Mouse (Mus musculus): ENCODE measurements around the gene N4bp2. TPM values are rescaled to one million over a fixed set of nuclear protein-coding genes. Genes with fewer than 3 reads are reported as not detected.

The N4bp2 gene
- polyA plus RNA-seq, 1 experiment = 2.0 TPM

GRCm38 (mm10) chr5:65866591-65866990, 103.3 kb downstream of the N4bp2 start:
- Histone ChIP-seq H3K27me3 (ENCODE audit: control insufficient read depth, insufficient read depth, insufficient read length) (peaks cover 3% of the 10 kb centered on the region), H3K4me3 (ENCODE audit: insufficient read depth, poor library complexity, severe bottlenecking) (no peak overlapping the region), H3K79me2 (ENCODE audit: control insufficient read depth, insufficient read depth) (no peaks in the 10 kb centered on the region), H3ac (ENCODE audit: control insufficient read depth, insufficient read length, low read depth) (no peak overlapping the region), H3K36me3 (ENCODE audit: control insufficient read depth, insufficient read depth) (no peaks in the 10 kb centered on the region), H3K79me3 (ENCODE audit: low read depth) (no peaks in the 10 kb centered on the region)
- TF ChIP-seq MAX (IDR thresholded peaks at IDR 0.05) = no peak
- TF ChIP-seq USF1 (IDR thresholded peaks at IDR 0.05; ENCODE audit: low read depth) = no peak
- no peak for TF ChIP-seq CEBPB (IDR thresholded peaks at IDR 0.05; ENCODE audit: low read depth)
- TF ChIP-seq CTCF (IDR thresholded peaks at IDR 0.05; ENCODE audit: control insufficient read depth, insufficient read depth, insufficient read length) = no peak
- TF ChIP-seq MYOD1 (IDR thresholded peaks at IDR 0.05; ENCODE audit: control insufficient read depth, insufficient read length, low read depth) = no peak
- no peak for TF ChIP-seq MYOG (IDR thresholded peaks at IDR 0.05; ENCODE audit: control insufficient read depth, extremely low read depth, insufficient read length)
- no peak for TF ChIP-seq FOSL1 (IDR thresholded peaks at IDR 0.05; ENCODE audit: insufficient read depth, low read length, poor library complexity, severe bottlenecking)

GRCm38 (mm10) chr5:65867380-65868116, 104.2 kb downstream of the N4bp2 start:
- H3K36me3 ChIP-seq (ENCODE audit: control insufficient read depth, insufficient read depth) = no peaks in the 10 kb centered on the region
- no peaks in the 10 kb centered on the region for H3K79me3 ChIP-seq (ENCODE audit: low read depth)
- no peak overlapping the region for H3ac ChIP-seq (ENCODE audit: control insufficient read depth, insufficient read length, low read depth)
- TF ChIP-seq MYOD1 (IDR thresholded peaks at IDR 0.05; ENCODE audit: control insufficient read depth, insufficient read length, low read depth) = no peak
- TF ChIP-seq CEBPB (IDR thresholded peaks at IDR 0.05; ENCODE audit: low read depth) = no peak
- TF ChIP-seq MYOG (IDR thresholded peaks at IDR 0.05; ENCODE audit: control insufficient read depth, extremely low read depth, insufficient read length) = no peak
- TF ChIP-seq MAX (IDR thresholded peaks at IDR 0.05) = no peak
- no peak for TF ChIP-seq FOSL1 (IDR thresholded peaks at IDR 0.05; ENCODE audit: insufficient read depth, low read length, poor library complexity, severe bottlenecking)
- no peak for TF ChIP-seq CTCF (IDR thresholded peaks at IDR 0.05; ENCODE audit: control insufficient read depth, insufficient read depth, insufficient read length)
- no peak for TF ChIP-seq USF1 (IDR thresholded peaks at IDR 0.05; ENCODE audit: low read depth)
- no peaks in the 10 kb centered on the region for H3K79me2 ChIP-seq (ENCODE audit: control insufficient read depth, insufficient read depth)
- H3K27me3 ChIP-seq (ENCODE audit: control insufficient read depth, insufficient read depth, insufficient read length) = peaks cover 3% of the 10 kb centered on the region
- H3K4me3 ChIP-seq (ENCODE audit: insufficient read depth, poor library complexity, severe bottlenecking) = no peak overlapping the region

- Histone ChIP-seq H3K79me2 (ENCODE audit: control insufficient read depth, insufficient read depth) (no peaks in the 10 kb centered on the region), H3ac (ENCODE audit: control insufficient read depth, insufficient read length, low read depth) (no peak overlapping the region), H3K79me3 (ENCODE audit: low read depth) (no peaks in the 10 kb centered on the region), H3K27me3 (ENCODE audit: control insufficient read depth, insufficient read depth, insufficient read length) (peaks cover 7% of the 10 kb centered on the region), H3K36me3 (ENCODE audit: control insufficient read depth, insufficient read depth) (no peaks in the 10 kb centered on the region), H3K4me3 (ENCODE audit: insufficient read depth, poor library complexity, severe bottlenecking) (no peak overlapping the region)
- TF ChIP-seq CEBPB (IDR thresholded peaks at IDR 0.05; ENCODE audit: low read depth) (no peak), MYOG (IDR thresholded peaks at IDR 0.05; ENCODE audit: control insufficient read depth, extremely low read depth, insufficient read length) (no peak)
Measured at GRCm38 (mm10) chr5:65868419-65868818, 105.1 kb downstream of the N4bp2 start.

GRCm38 (mm10) chr5:65869660-65870059, 106.3 kb downstream of the N4bp2 start:
- Histone ChIP-seq H3K79me3 (ENCODE audit: low read depth) (no peaks in the 10 kb centered on the region), H3K36me3 (ENCODE audit: control insufficient read depth, insufficient read depth) (no peaks in the 10 kb centered on the region), H3K27me3 (ENCODE audit: control insufficient read depth, insufficient read depth, insufficient read length) (peaks cover 4% of the 10 kb centered on the region), H3K4me3 (ENCODE audit: insufficient read depth, poor library complexity, severe bottlenecking) (no peak overlapping the region), H3ac (ENCODE audit: control insufficient read depth, insufficient read length, low read depth) (no peak overlapping the region), H3K79me2 (ENCODE audit: control insufficient read depth, insufficient read depth) (no peaks in the 10 kb centered on the region)
- no peak for TF ChIP-seq USF1 (IDR thresholded peaks at IDR 0.05; ENCODE audit: low read depth)
- no peak for TF ChIP-seq FOSL1 (IDR thresholded peaks at IDR 0.05; ENCODE audit: insufficient read depth, low read length, poor library complexity, severe bottlenecking)

GRCm38 (mm10) chr5:65871276-65871875, 108.1 kb downstream of the N4bp2 start:
- H3K27me3 ChIP-seq (ENCODE audit: control insufficient read depth, insufficient read depth, insufficient read length) = peaks cover 4% of the 10 kb centered on the region
- no peaks in the 10 kb centered on the region for H3K36me3 ChIP-seq (ENCODE audit: control insufficient read depth, insufficient read depth)
- no peak overlapping the region for H3K4me3 ChIP-seq (ENCODE audit: insufficient read depth, poor library complexity, severe bottlenecking)
- no peak overlapping the region for H3ac ChIP-seq (ENCODE audit: control insufficient read depth, insufficient read length, low read depth)
- no peaks in the 10 kb centered on the region for H3K79me2 ChIP-seq (ENCODE audit: control insufficient read depth, insufficient read depth)
- TF ChIP-seq MYOD1 (IDR thresholded peaks at IDR 0.05; ENCODE audit: control insufficient read depth, insufficient read length, low read depth) (no peak), CEBPB (IDR thresholded peaks at IDR 0.05; ENCODE audit: low read depth) (no peak), FOSL1 (IDR thresholded peaks at IDR 0.05; ENCODE audit: insufficient read depth, low read length, poor library complexity, severe bottlenecking) (no peak), MYOG (IDR thresholded peaks at IDR 0.05; ENCODE audit: control insufficient read depth, extremely low read depth, insufficient read length) (no peak), USF1 (IDR thresholded peaks at IDR 0.05; ENCODE audit: low read depth) (no peak), MAX (IDR thresholded peaks at IDR 0.05) (no peak), CTCF (IDR thresholded peaks at IDR 0.05; ENCODE audit: control insufficient read depth, insufficient read depth, insufficient read length) (no peak)
- H3K79me3 ChIP-seq (ENCODE audit: low read depth) = no peaks in the 10 kb centered on the region

GRCm38 (mm10) chr5:65873212-65873611, 109.9 kb downstream of the N4bp2 start:
- Histone ChIP-seq H3ac (ENCODE audit: control insufficient read depth, insufficient read length, low read depth) (no peak overlapping the region), H3K27me3 (ENCODE audit: control insufficient read depth, insufficient read depth, insufficient read length) (peaks cover 4% of the 10 kb centered on the region), H3K36me3 (ENCODE audit: control insufficient read depth, insufficient read depth) (no peaks in the 10 kb centered on the region), H3K79me3 (ENCODE audit: low read depth) (no peaks in the 10 kb centered on the region), H3K79me2 (ENCODE audit: control insufficient read depth, insufficient read depth) (no peaks in the 10 kb centered on the region), H3K4me3 (ENCODE audit: insufficient read depth, poor library complexity, severe bottlenecking) (no peak overlapping the region)
- TF ChIP-seq CTCF (IDR thresholded peaks at IDR 0.05; ENCODE audit: control insufficient read depth, insufficient read depth, insufficient read length) (no peak), FOSL1 (IDR thresholded peaks at IDR 0.05; ENCODE audit: insufficient read depth, low read length, poor library complexity, severe bottlenecking) (no peak), CEBPB (IDR thresholded peaks at IDR 0.05; ENCODE audit: low read depth) (no peak), MYOD1 (IDR thresholded peaks at IDR 0.05; ENCODE audit: control insufficient read depth, insufficient read length, low read depth) (no peak), MYOG (IDR thresholded peaks at IDR 0.05; ENCODE audit: control insufficient read depth, extremely low read depth, insufficient read length) (no peak), MAX (IDR thresholded peaks at IDR 0.05) (no peak), USF1 (IDR thresholded peaks at IDR 0.05; ENCODE audit: low read depth) (no peak)

Measured in C2C12 (cell line).